Mouse (Mus musculus): Measurements from ENCODE around the gene Rara.

DNA sequence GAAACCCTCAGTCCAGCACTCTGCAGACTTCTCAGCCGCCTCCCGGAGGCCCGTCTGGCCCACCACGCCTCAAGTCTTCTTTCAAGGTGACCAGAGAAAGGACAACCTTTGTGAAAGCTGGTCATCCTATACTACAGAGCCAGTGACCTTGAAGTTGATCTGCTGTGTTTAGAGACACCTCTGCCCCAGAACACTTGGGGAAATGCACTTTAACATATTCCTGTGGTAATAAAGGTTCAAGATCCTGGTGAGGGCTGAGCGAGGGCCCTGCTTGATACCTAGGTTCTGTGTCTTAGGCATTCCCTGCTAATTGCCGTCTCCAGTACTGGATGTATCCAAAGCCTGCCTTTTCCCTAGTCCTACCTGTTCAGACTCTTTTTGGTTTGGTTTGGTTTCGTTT is 1.1 kb upstream of the Rara start:
- TF ChIP-seq POLR2A (IDR thresholded peaks at IDR 0.05; ENCODE audit: low read depth, low read length) (no peak), CTCF (IDR thresholded peaks at IDR 0.05; ENCODE audit: borderline replicate concordance, insufficient read depth, low read length) (no peak)
